Mouse (Mus musculus) liver, embryonic 11.5 days (tissue): ENCODE data around the gene Espn. TPM values are rescaled to one million over a fixed set of nuclear protein-coding genes. Genes with fewer than 3 reads are reported as not detected.

ENCODE experiments used
- ATAC-seq: fragments of 200-750 bp; cut with Nextera tagmentation; replicated peaks from 2 replicates; pipeline ENCODE4 v1.8.0; 2017; ENCODE audit warnings: moderate number of reproducible peaks, mild to moderate bottlenecking, moderate TSS enrichment, moderate library complexity; ENCODE audit not compliant: low FRiP score
- DNase-seq: peaks from one replicate; pipeline ENCODE4 v3.0.0-alpha.2; 2017; ENCODE audit warnings: low spot score
- H3K27ac ChIP-seq: fragments of 300-500 bp; sonication (generic); 2 replicates; pipeline ENCODE4 v1.5.1; 2014; ENCODE audit warnings: mild to moderate bottlenecking, low read depth, low read length, control low read depth
- H3K27me3 ChIP-seq: fragments of 300-500 bp; sonication (generic); replicated peaks from 2 replicates; pipeline ENCODE4 v1.6.1; 2014; ENCODE audit warnings: low read length, mixed read lengths; ENCODE audit not compliant: control insufficient read depth, insufficient read depth
- H3K36me3 ChIP-seq: fragments of 300-500 bp; sonication (generic); 2 replicates; pipeline ENCODE4 v1.6.1; 2014; ENCODE audit warnings: mild to moderate bottlenecking, low read length, moderate library complexity, mixed read lengths; ENCODE audit not compliant: control insufficient read depth, insufficient read depth
- H3K4me1 ChIP-seq: fragments of 300-500 bp; sonication (generic); replicated peaks from 2 replicates; pipeline ENCODE4 v1.6.1; 2014; ENCODE audit warnings: low read length, mixed read lengths; ENCODE audit not compliant: control insufficient read depth, insufficient read depth
- H3K4me2 ChIP-seq: fragments of 300-500 bp; sonication (generic); 2 replicates; pipeline ENCODE4 v1.6.1; 2014; ENCODE audit warnings: mild to moderate bottlenecking, control low read depth, moderate library complexity
- H3K4me3 ChIP-seq: fragments of 300-500 bp; sonication (generic); 2 replicates; pipeline ENCODE4 v1.5.1; 2014; ENCODE audit warnings: low read depth, low read length, control low read depth
- H3K9ac ChIP-seq: fragments of 300-500 bp; sonication (generic); 2 replicates; pipeline ENCODE4 v1.6.1; 2014; ENCODE audit warnings: low read depth, low read length, control low read depth
- H3K9me3 ChIP-seq: fragments of 300-500 bp; sonication (generic); 2 replicates; pipeline ENCODE4 v1.6.1; 2016; ENCODE audit warnings: low read length, inconsistent platforms, mixed read lengths; ENCODE audit not compliant: control insufficient read depth
- WGBS: fragments of 180-500 bp; shearing (Covaris S2); extraction: QIAGEN DNeasy Blood & Tissue Kit; methylation state at CpG from one replicate; pipeline ENCODE4 v1.1.7; 2014; 5-methylcytosine and 5-hydroxymethylcytosine counted together
- polyA plus RNA-seq: library from polyadenylated mRNA; unstranded; fragments of >200 nt; fragmentation: Nextera tagmentation; extraction: Ambion mirVana; gene quantifications from 2 replicates; pipeline ENCODE4 v1.2.1, GENCODE M21; 2014

Gene Espn
- polyA plus RNA-seq, 1 experiment from 2014 or later: 5.3 TPM

DNA sequence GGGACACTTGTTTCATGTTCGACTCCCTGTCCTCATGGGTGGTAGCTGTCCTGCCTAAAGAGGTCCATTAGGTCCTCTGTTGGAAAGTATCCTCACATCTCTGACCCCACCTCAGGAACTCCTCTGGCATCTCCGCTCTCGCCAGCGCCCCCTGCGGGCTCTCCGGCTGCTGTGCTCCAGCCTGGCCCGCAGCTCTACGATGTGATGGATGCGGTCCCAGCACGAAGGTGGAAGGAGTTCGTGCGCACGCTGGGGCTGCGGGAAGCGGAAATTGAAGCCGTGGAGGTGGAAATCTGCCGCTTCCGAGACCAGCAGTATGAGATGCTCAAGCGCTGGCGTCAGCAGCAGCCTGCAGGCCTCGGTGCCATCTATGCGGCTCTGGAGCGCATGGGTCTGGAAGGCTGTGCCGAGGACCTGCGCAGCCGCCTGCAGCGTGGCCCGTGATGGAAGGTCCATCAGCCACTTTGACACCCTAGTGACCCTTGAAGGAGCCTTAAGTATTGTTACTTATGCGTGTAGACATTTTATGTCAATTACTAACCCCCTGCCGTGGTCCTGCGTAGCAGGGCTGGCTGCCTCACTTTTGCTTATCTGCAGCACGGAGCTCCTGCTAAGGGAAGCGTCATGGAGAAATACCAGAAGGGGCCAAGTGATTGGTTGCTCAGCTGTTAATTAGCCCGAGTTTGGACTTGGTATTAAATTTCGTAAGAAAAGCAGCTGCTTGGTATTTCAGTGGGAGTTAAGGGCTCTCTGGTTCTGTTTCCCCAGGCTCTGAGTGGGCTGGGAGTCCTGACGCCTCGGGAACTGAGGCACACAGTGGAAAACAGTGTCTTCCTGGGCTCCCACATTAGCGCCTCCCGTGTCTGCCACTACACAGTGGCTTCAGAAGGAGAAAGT, 32.5 kb downstream of the Espn start:
- no peaks in the 10 kb centered on the region for H3K9me3 ChIP-seq
- H3K9ac ChIP-seq: no peak overlapping the region
- DNase-seq: no peak
- H3K4me3 ChIP-seq: peak overlapping the region; percentile 13; the same call in 1 of the 2 replicates
- H3K4me1 ChIP-seq: peaks cover 30% of the 10 kb centered on the region
- H3K36me3 ChIP-seq: 0 out of 2 replicates have a peak, but pooled peaks cover 1% of the 10 kb centered on the region
- WGBS: 9% methylated on average over 39 of the region's 39 CpGs
- no peak overlapping the region for H3K27ac ChIP-seq
- peak overlapping the region; percentile 55 for H3K4me2 ChIP-seq
- peaks cover 98% of the 10 kb centered on the region for H3K27me3 ChIP-seq
- ATAC-seq: no peak

- Histone ChIP-seq H3K4me3 (no peak overlapping the region), H3K4me2 (no peak overlapping the region), H3K36me3 (0 out of 2 replicates have a peak, but pooled peaks cover 5% of the 10 kb centered on the region), H3K4me1 (peaks cover 30% of the 10 kb centered on the region), H3K27me3 (peaks cover 87% of the 10 kb centered on the region), H3K9ac (no peak overlapping the region), H3K9me3 (no peaks in the 10 kb centered on the region), H3K27ac (no peak overlapping the region)
- WGBS: 70% methylated on average over 9 of the region's 9 CpGs
- ATAC-seq (no peak), DNase-seq (no peak)
These were observed 34.6 kb downstream of the Espn start for GRCm38 (mm10) chr4:152117538-152117937.

- Histone ChIP-seq H3K4me1 (peaks cover 35% of the 10 kb centered on the region), H3K27me3 (peaks cover 72% of the 10 kb centered on the region), H3K9ac (peak within 1 kb of the TSS; percentile 52), H3K27ac (no peak within 1 kb of the TSS), H3K9me3 (no peaks in the 10 kb centered on the region), H3K4me2 (peak within 1 kb of the TSS; percentile 63), H3K36me3 (0 out of 2 replicates have a peak, but pooled peaks cover 5% of the 10 kb centered on the region), H3K4me3 (peak within 1 kb of the TSS; percentile 11; the same call in 1 of the 2 replicates)
- WGBS: 3% methylated on average over 30 of the region's 30 CpGs
- ATAC-seq (0 out of 2 replicates have a peak, but pooled peaks have one; percentile 9), DNase-seq (no peak)
These were observed 36.1 kb downstream of the Espn start, which contains the start of gene Tnfrsf25 for GRCm38 (mm10) chr4:152115921-152116612. Gene Tnfrsf25, plus strand, starts transcription at chr4:152115934.

DNA sequence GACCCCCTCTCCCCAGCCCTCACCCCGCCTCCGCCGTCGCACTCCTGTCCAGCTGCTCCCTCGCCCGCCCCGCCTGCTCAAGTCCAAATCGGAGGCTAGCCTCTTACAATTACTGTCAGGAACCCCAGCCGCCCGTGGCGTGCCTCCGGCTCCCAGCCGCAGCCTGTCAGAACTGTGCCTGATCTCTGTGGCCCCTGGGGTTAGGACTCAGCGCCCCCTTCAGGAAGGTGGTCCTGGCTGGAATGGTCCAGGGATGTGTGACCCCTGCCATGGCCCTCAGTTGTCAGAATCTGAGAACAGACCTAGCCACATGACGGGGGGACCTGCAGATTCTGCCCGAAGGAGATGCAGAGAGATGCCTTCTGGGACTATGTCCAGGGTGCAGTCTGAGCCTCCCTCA, 38.1 kb downstream of the Espn start:
- ATAC-seq: no peak
- no peak overlapping the region for H3K4me2 ChIP-seq
- 63% methylated on average over 16 of the region's 16 CpGs for WGBS
- no peaks in the 10 kb centered on the region for H3K9me3 ChIP-seq
- peaks cover 28% of the 10 kb centered on the region for H3K4me1 ChIP-seq
- H3K4me3 ChIP-seq: no peak overlapping the region
- H3K36me3 ChIP-seq: 0 out of 2 replicates have a peak, but pooled peaks cover 5% of the 10 kb centered on the region
- no peak overlapping the region for H3K27ac ChIP-seq
- peaks cover 53% of the 10 kb centered on the region for H3K27me3 ChIP-seq
- H3K9ac ChIP-seq: no peak overlapping the region
- DNase-seq: no peak

DNA sequence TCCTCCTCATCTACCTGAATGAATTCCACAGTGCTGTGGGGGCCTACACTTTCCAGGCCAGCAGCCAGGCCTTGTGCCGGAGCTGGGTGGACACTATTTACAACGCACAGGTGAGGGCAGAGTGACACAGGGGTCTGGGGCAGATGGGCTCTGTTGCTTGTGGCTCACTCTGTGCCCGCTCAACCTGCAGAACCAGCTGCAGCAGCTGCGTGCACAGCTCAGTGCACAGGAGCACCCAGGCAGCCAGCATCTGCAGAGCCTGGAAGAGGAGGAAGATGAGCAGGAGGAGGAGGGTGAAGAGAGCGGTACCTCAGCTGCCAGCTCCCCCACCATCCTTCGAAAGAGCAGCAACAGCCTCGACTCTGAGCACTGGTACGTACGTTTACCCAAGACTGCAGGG, 39.8 kb downstream of the Espn start:
- Histone ChIP-seq H3K36me3 (0 out of 2 replicates have a peak, but pooled peaks cover 5% of the 10 kb centered on the region), H3K4me2 (no peak overlapping the region), H3K4me3 (no peak overlapping the region), H3K4me1 (peaks cover 42% of the 10 kb centered on the region), H3K9me3 (no peaks in the 10 kb centered on the region), H3K27ac (no peak overlapping the region), H3K27me3 (peaks cover 35% of the 10 kb centered on the region), H3K9ac (no peak overlapping the region)
- ATAC-seq (no peak), DNase-seq (no peak)
- WGBS: 84% methylated on average over 9 of the region's 9 CpGs

DNA sequence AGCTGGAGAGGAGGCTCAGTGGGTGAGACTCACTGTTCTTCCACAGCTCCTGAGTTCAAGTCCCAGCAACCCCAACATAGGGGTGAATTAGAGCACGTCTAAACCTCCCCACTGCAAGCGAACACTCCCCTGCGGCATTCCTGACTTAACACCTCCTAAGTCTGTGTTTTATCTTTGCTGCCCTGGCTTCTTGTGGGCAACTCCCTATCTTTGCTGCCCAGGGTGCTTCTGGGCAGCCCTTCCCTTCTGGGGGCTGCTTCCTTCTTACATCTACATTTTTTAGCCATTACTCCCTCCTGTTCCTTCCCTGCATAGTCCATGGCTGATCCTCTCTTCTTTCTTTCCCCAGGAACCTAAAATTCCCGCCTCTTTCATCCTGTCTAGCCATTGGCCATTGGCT, 41.5 kb downstream of the Espn start:
- peak; percentile 66 for ATAC-seq

GRCm38 (mm10) chr4:152109509-152109908, 42.7 kb downstream of the Espn start:
- Histone ChIP-seq H3K4me2 (no peak overlapping the region), H3K9ac (no peak overlapping the region), H3K36me3 (0 out of 2 replicates have a peak, but pooled peaks cover 6% of the 10 kb centered on the region), H3K27ac (no peak overlapping the region), H3K27me3 (peaks cover 9% of the 10 kb centered on the region), H3K9me3 (no peaks in the 10 kb centered on the region), H3K4me1 (peaks cover 34% of the 10 kb centered on the region), H3K4me3 (no peak overlapping the region)
- WGBS: 85% methylated on average over 3 of the region's 3 CpGs
- no peak for DNase-seq
- no peak for ATAC-seq

More for the DNA sequence above, 41.5 kb downstream of the Espn start:
- Histone ChIP-seq H3K4me1 (peaks cover 39% of the 10 kb centered on the region), H3K27ac (peak overlapping the region; percentile 62), H3K36me3 (0 out of 2 replicates have a peak, but pooled peaks cover 8% of the 10 kb centered on the region), H3K4me3 (no peak overlapping the region), H3K27me3 (peaks cover 20% of the 10 kb centered on the region), H3K9me3 (no peaks in the 10 kb centered on the region), H3K4me2 (peak overlapping the region; percentile 42), H3K9ac (peak overlapping the region; percentile 31; the same call in 1 of the 2 replicates)
- no peak for DNase-seq
- WGBS: 38% methylated on average over 4 of the region's 4 CpGs

- peaks cover 8% of the 10 kb centered on the region; the same call in 1 of the 2 replicates for H3K36me3 ChIP-seq
- ATAC-seq: no peak
- peak overlapping the region; percentile 92 for H3K4me2 ChIP-seq
- peaks cover 2% of the 10 kb centered on the region; the same call in 1 of the 2 replicates for H3K27me3 ChIP-seq
- peak overlapping the region; percentile 49 for H3K4me3 ChIP-seq
- WGBS: 88% methylated on average over 5 of the region's 5 CpGs
- no peak overlapping the region for H3K9ac ChIP-seq
- H3K9me3 ChIP-seq: no peaks in the 10 kb centered on the region
- no peak overlapping the region for H3K27ac ChIP-seq
- H3K4me1 ChIP-seq: peaks cover 34% of the 10 kb centered on the region
- DNase-seq: no peak
These were observed 43.5 kb downstream of the Espn start for GRCm38 (mm10) chr4:152108673-152109072.
